Mouse (Mus musculus): ENCODE results near the gene Ifna5.

DNA sequence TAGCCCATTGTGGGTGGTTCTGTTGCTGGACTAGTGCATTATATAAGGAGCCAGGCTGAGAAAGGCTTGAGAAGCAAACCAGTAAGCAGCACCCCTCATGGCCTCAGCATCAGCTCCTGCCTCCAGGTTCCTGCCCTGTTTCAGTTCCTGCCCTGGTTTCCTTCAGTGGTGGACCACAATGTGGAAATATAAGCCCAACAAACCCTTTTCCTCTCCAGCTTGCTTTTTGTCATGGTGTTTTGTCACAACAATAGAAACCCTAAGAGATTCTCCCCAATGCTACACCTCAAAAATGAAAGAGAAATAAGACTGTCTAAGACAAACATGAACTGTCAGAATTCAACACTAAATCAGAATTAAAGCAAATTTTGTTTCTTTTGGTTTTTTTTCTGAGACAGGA lies 23.9 kb downstream of the Ifna5 start:
- TF ChIP-seq CTCF (IDR thresholded peaks at IDR 0.05; ENCODE audit: insufficient read depth, low read length), result no peak
- TF ChIP-seq POLR2A (IDR thresholded peaks at IDR 0.05; ENCODE audit: borderline replicate concordance, extremely low read depth, low read depth, low read length), result no peak
